Mouse (Mus musculus): ENCODE measurements around the gene Tpt1.
"Not testable (repeated sequence)": the region's sequence is repeated elsewhere in the genome, so short reads cannot be mapped to it uniquely, and the experiment has no call there.

Tpt1 gene

GRCm38 (mm10) chr14:75844867-75845697 lies at the start of gene Tpt1:
TSS of gene Tpt1 (plus strand) at chr14:75845093.
- peak; percentile 99 for DNase-seq

GRCm38 (mm10) chr14:75795918-75796317 lies 49.0 kb upstream of the Tpt1 start:
- no peak for DNase-seq

GRCm38 (mm10) chr14:75797769-75798386 lies 47.0 kb upstream of the Tpt1 start:
- DNase-seq: no peak

GRCm38 (mm10) chr14:75807800-75808199 lies 37.1 kb upstream of the Tpt1 start:
- DNase-seq: no peak

- DNase-seq: no peak
These were observed 35.0 kb upstream of the Tpt1 start for GRCm38 (mm10) chr14:75809931-75810330.

- DNase-seq: no peak
These were observed 26.4 kb upstream of the Tpt1 start for GRCm38 (mm10) chr14:75818528-75818927.

GRCm38 (mm10) chr14:75819341-75819740 lies 25.6 kb upstream of the Tpt1 start:
- DNase-seq: no peak

- no peak for DNase-seq
These were observed 24.9 kb upstream of the Tpt1 start for GRCm38 (mm10) chr14:75820007-75820406.

- no peak for DNase-seq
These were observed 18.0 kb upstream of the Tpt1 start for GRCm38 (mm10) chr14:75826851-75827410.

GRCm38 (mm10) chr14:75828221-75828620 lies 16.7 kb upstream of the Tpt1 start:
- no peak for DNase-seq

GRCm38 (mm10) chr14:75828866-75829806 lies 15.8 kb upstream of the Tpt1 start:
- peak; percentile 91 for DNase-seq

GRCm38 (mm10) chr14:75829817-75830216 lies 15.1 kb upstream of the Tpt1 start:
- DNase-seq: not testable (repeated sequence)

GRCm38 (mm10) chr14:75832031-75832430 lies 12.9 kb upstream of the Tpt1 start:
- no peak for DNase-seq

GRCm38 (mm10) chr14:75832982-75833381 lies 11.9 kb upstream of the Tpt1 start:
- DNase-seq: no peak

- DNase-seq: no peak
These were observed 11.2 kb upstream of the Tpt1 start for GRCm38 (mm10) chr14:75833546-75834250.

GRCm38 (mm10) chr14:75834251-75834738 lies 10.6 kb upstream of the Tpt1 start:
- DNase-seq: no peak

GRCm38 (mm10) chr14:75834739-75835381 lies 10.0 kb upstream of the Tpt1 start:
- DNase-seq: peak; percentile 28

- no peak for DNase-seq
These were observed 8.3 kb upstream of the Tpt1 start for GRCm38 (mm10) chr14:75836579-75836978.

GRCm38 (mm10) chr14:75837048-75837916 lies 7.6 kb upstream of the Tpt1 start:
- no peak for DNase-seq

GRCm38 (mm10) chr14:75841758-75842157 lies 3.1 kb upstream of the Tpt1 start:
- not testable (repeated sequence) for DNase-seq
